Mouse (Mus musculus): ENCODE results near the gene Lypd4. TPM values are rescaled to one million over a fixed set of nuclear protein-coding genes. Genes with fewer than 3 reads are reported as not detected.
"Not testable (repeated sequence)": the region's sequence is repeated elsewhere in the genome, so short reads cannot be mapped to it uniquely, and the experiment has no call there.

The Lypd4 gene
- polyA plus RNA-seq, 1 experiment from 2014 or later: not detected

- WGBS: 7% methylated on average over 5 of the region's 5 CpGs
- no peaks in the 10 kb centered on the region for H3K4me1 ChIP-seq (replicated peaks; ENCODE audit: control insufficient read depth, insufficient read depth, low read length)
- no peak overlapping the region for H3K4me2 ChIP-seq (ENCODE audit: low read length)
- no peaks in the 10 kb centered on the region for H3K27me3 ChIP-seq (replicated peaks; ENCODE audit: control insufficient read depth, insufficient read depth, low read length)
- ATAC-seq (replicated peaks; ENCODE audit: low FRiP score, low TSS enrichment, low read depth): no peak
- no peak overlapping the region for H3K4me3 ChIP-seq (ENCODE audit: low read depth, low read length)
- H3K36me3 ChIP-seq (ENCODE audit: control insufficient read depth, insufficient read depth, low read length): no peaks in the 10 kb centered on the region
- H3K27ac ChIP-seq (ENCODE audit: low read depth): no peak overlapping the region
- no peak for DNase-seq (ENCODE audit: low spot score)
- H3K9me3 ChIP-seq (ENCODE audit: control insufficient read depth, low read length): no peaks in the 10 kb centered on the region
- no peak overlapping the region for H3K9ac ChIP-seq (ENCODE audit: low read length)
These were observed 19.6 kb downstream of the Lypd4 start for GRCm38 (mm10) chr7:24850162-24850561.

GRCm38 (mm10) chr7:24846576-24846975, 23.2 kb downstream of the Lypd4 start:
- DNase-seq (ENCODE audit: low spot score); H3K4me1 ChIP-seq (replicated peaks; ENCODE audit: control insufficient read depth, insufficient read depth, low read length); H3K27me3 ChIP-seq (replicated peaks; ENCODE audit: control insufficient read depth, insufficient read depth, low read length); H3K4me3 ChIP-seq (ENCODE audit: low read depth, low read length); H3K36me3 ChIP-seq (ENCODE audit: control insufficient read depth, insufficient read depth, low read length); H3K9me3 ChIP-seq (ENCODE audit: control insufficient read depth, low read length); H3K27ac ChIP-seq (ENCODE audit: low read depth); ATAC-seq (replicated peaks; ENCODE audit: low FRiP score, low TSS enrichment, low read depth); H3K9ac ChIP-seq (ENCODE audit: low read length); H3K4me2 ChIP-seq (ENCODE audit: low read length): not testable (repeated sequence)
- WGBS: 36% methylated on average over 2 of the region's 2 CpGs

GRCm38 (mm10) chr7:24845713-24846112, 24.0 kb downstream of the Lypd4 start:
- H3K9ac ChIP-seq (ENCODE audit: low read length): no peak overlapping the region
- ATAC-seq (replicated peaks; ENCODE audit: low FRiP score, low TSS enrichment, low read depth) (0 out of 2 replicates have a peak, but pooled peaks have one; percentile 50), DNase-seq (ENCODE audit: low spot score) (no peak)
- no peaks in the 10 kb centered on the region for H3K4me1 ChIP-seq (replicated peaks; ENCODE audit: control insufficient read depth, insufficient read depth, low read length)
- no peak overlapping the region for H3K4me3 ChIP-seq (ENCODE audit: low read depth, low read length)
- H3K4me2 ChIP-seq (ENCODE audit: low read length): no peak overlapping the region
- H3K36me3 ChIP-seq (ENCODE audit: control insufficient read depth, insufficient read depth, low read length): no peaks in the 10 kb centered on the region
- no peaks in the 10 kb centered on the region for H3K9me3 ChIP-seq (ENCODE audit: control insufficient read depth, low read length)
- H3K27ac ChIP-seq (ENCODE audit: low read depth): no peak overlapping the region
- no peaks in the 10 kb centered on the region for H3K27me3 ChIP-seq (replicated peaks; ENCODE audit: control insufficient read depth, insufficient read depth, low read length)
- WGBS: 4% methylated on average over 6 of the region's 6 CpGs

GRCm38 (mm10) chr7:24845181-24845580, 24.6 kb downstream of the Lypd4 start:
- H3K9ac ChIP-seq (ENCODE audit: low read length): no peak overlapping the region

GRCm38 (mm10) chr7:24844144-24844543, 25.6 kb downstream of the Lypd4 start:
- H3K9me3 ChIP-seq (ENCODE audit: control insufficient read depth, low read length): no peaks in the 10 kb centered on the region
- H3K36me3 ChIP-seq (ENCODE audit: control insufficient read depth, insufficient read depth, low read length): no peaks in the 10 kb centered on the region
- no peak overlapping the region for H3K4me3 ChIP-seq (ENCODE audit: low read depth, low read length)
- ATAC-seq (replicated peaks; ENCODE audit: low FRiP score, low TSS enrichment, low read depth) (no peak), DNase-seq (ENCODE audit: low spot score) (no peak)
- H3K27ac ChIP-seq (ENCODE audit: low read depth): no peak overlapping the region
- H3K4me1 ChIP-seq (replicated peaks; ENCODE audit: control insufficient read depth, insufficient read depth, low read length): no peaks in the 10 kb centered on the region
- no peak overlapping the region for H3K4me2 ChIP-seq (ENCODE audit: low read length)
- 41% methylated on average over 5 of the region's 5 CpGs for WGBS
- no peaks in the 10 kb centered on the region for H3K27me3 ChIP-seq (replicated peaks; ENCODE audit: control insufficient read depth, insufficient read depth, low read length)
- H3K9ac ChIP-seq (ENCODE audit: low read length): no peak overlapping the region

More at GRCm38 (mm10) chr7:24845181-24845580, 24.6 kb downstream of the Lypd4 start:
- WGBS: 78% methylated on average over 9 of the region's 9 CpGs
- H3K4me1 ChIP-seq (replicated peaks; ENCODE audit: control insufficient read depth, insufficient read depth, low read length): no peaks in the 10 kb centered on the region
- H3K27me3 ChIP-seq (replicated peaks; ENCODE audit: control insufficient read depth, insufficient read depth, low read length): no peaks in the 10 kb centered on the region
- no peak overlapping the region for H3K4me3 ChIP-seq (ENCODE audit: low read depth, low read length)
- ATAC-seq (replicated peaks; ENCODE audit: low FRiP score, low TSS enrichment, low read depth) (no peak), DNase-seq (ENCODE audit: low spot score) (no peak)
- no peaks in the 10 kb centered on the region for H3K9me3 ChIP-seq (ENCODE audit: control insufficient read depth, low read length)
- H3K36me3 ChIP-seq (ENCODE audit: control insufficient read depth, insufficient read depth, low read length): no peaks in the 10 kb centered on the region
- H3K27ac ChIP-seq (ENCODE audit: low read depth): no peak overlapping the region
- H3K4me2 ChIP-seq (ENCODE audit: low read length): no peak overlapping the region

GRCm38 (mm10) chr7:24841009-24841408, 28.7 kb downstream of the Lypd4 start:
- H3K9ac ChIP-seq (ENCODE audit: low read length): no peak overlapping the region

GRCm38 (mm10) chr7:24840331-24840730, 29.4 kb downstream of the Lypd4 start:
- Histone ChIP-seq H3K27me3 (replicated peaks; ENCODE audit: control insufficient read depth, insufficient read depth, low read length) (no peaks in the 10 kb centered on the region), H3K36me3 (ENCODE audit: control insufficient read depth, insufficient read depth, low read length) (no peaks in the 10 kb centered on the region), H3K27ac (ENCODE audit: low read depth) (no peak overlapping the region), H3K9ac (ENCODE audit: low read length) (no peak overlapping the region), H3K9me3 (ENCODE audit: control insufficient read depth, low read length) (no peaks in the 10 kb centered on the region), H3K4me1 (replicated peaks; ENCODE audit: control insufficient read depth, insufficient read depth, low read length) (no peaks in the 10 kb centered on the region), H3K4me3 (ENCODE audit: low read depth, low read length) (no peak overlapping the region), H3K4me2 (ENCODE audit: low read length) (no peak overlapping the region)
- 63% methylated on average over 3 of the region's 3 CpGs for WGBS
- ATAC-seq (replicated peaks; ENCODE audit: low FRiP score, low TSS enrichment, low read depth) (no peak), DNase-seq (ENCODE audit: low spot score) (no peak)

More at GRCm38 (mm10) chr7:24841009-24841408, 28.7 kb downstream of the Lypd4 start:
- Histone ChIP-seq H3K4me2 (ENCODE audit: low read length) (no peak overlapping the region), H3K4me1 (replicated peaks; ENCODE audit: control insufficient read depth, insufficient read depth, low read length) (no peaks in the 10 kb centered on the region), H3K36me3 (ENCODE audit: control insufficient read depth, insufficient read depth, low read length) (no peaks in the 10 kb centered on the region), H3K27ac (ENCODE audit: low read depth) (no peak overlapping the region), H3K9me3 (ENCODE audit: control insufficient read depth, low read length) (no peaks in the 10 kb centered on the region), H3K27me3 (replicated peaks; ENCODE audit: control insufficient read depth, insufficient read depth, low read length) (no peaks in the 10 kb centered on the region), H3K4me3 (ENCODE audit: low read depth, low read length) (no peak overlapping the region)
- 65% methylated on average over 4 of the region's 4 CpGs for WGBS
- ATAC-seq (replicated peaks; ENCODE audit: low FRiP score, low TSS enrichment, low read depth) (no peak), DNase-seq (ENCODE audit: low spot score) (no peak)

GRCm38 (mm10) chr7:24839410-24839808, 30.3 kb downstream of the Lypd4 start:
- ATAC-seq (replicated peaks; ENCODE audit: low FRiP score, low TSS enrichment, low read depth): no peak

GRCm38 (mm10) chr7:24838732-24839409, 30.9 kb downstream of the Lypd4 start:
- not testable (repeated sequence) for H3K9me3 ChIP-seq (ENCODE audit: control insufficient read depth, low read length); DNase-seq (ENCODE audit: low spot score); H3K4me1 ChIP-seq (replicated peaks; ENCODE audit: control insufficient read depth, insufficient read depth, low read length); H3K27ac ChIP-seq (ENCODE audit: low read depth); H3K4me2 ChIP-seq (ENCODE audit: low read length); H3K27me3 ChIP-seq (replicated peaks; ENCODE audit: control insufficient read depth, insufficient read depth, low read length); H3K9ac ChIP-seq (ENCODE audit: low read length); H3K36me3 ChIP-seq (ENCODE audit: control insufficient read depth, insufficient read depth, low read length); H3K4me3 ChIP-seq (ENCODE audit: low read depth, low read length)
- 0 out of 2 replicates have a peak, but pooled peaks have one; percentile 12 for ATAC-seq (replicated peaks; ENCODE audit: low FRiP score, low TSS enrichment, low read depth)
- WGBS: 63% methylated on average over 11 of the region's 13 CpGs

More at GRCm38 (mm10) chr7:24839410-24839808, 30.3 kb downstream of the Lypd4 start:
- H3K27me3 ChIP-seq (replicated peaks; ENCODE audit: control insufficient read depth, insufficient read depth, low read length): no peaks in the 10 kb centered on the region
- no peak overlapping the region for H3K4me3 ChIP-seq (ENCODE audit: low read depth, low read length)
- no peak overlapping the region for H3K9ac ChIP-seq (ENCODE audit: low read length)
- H3K36me3 ChIP-seq (ENCODE audit: control insufficient read depth, insufficient read depth, low read length): no peaks in the 10 kb centered on the region
- WGBS: 74% methylated on average over 8 of the region's 8 CpGs
- H3K4me1 ChIP-seq (replicated peaks; ENCODE audit: control insufficient read depth, insufficient read depth, low read length): no peaks in the 10 kb centered on the region
- H3K4me2 ChIP-seq (ENCODE audit: low read length): no peak overlapping the region
- H3K9me3 ChIP-seq (ENCODE audit: control insufficient read depth, low read length): no peaks in the 10 kb centered on the region
- H3K27ac ChIP-seq (ENCODE audit: low read depth): no peak overlapping the region
- DNase-seq (ENCODE audit: low spot score): no peak
